Mouse (Mus musculus) heart, adult 11 months (tissue): ENCODE measurements around the gene Svip.

Experiments
- DNase-seq: peaks from one replicate; pipeline ENCODE4 v3.0.0; 2022

Svip gene

GRCm38 (mm10) chr7:51960698-51961374, 45.0 kb downstream of the Svip start:
- no peak for DNase-seq

DNA sequence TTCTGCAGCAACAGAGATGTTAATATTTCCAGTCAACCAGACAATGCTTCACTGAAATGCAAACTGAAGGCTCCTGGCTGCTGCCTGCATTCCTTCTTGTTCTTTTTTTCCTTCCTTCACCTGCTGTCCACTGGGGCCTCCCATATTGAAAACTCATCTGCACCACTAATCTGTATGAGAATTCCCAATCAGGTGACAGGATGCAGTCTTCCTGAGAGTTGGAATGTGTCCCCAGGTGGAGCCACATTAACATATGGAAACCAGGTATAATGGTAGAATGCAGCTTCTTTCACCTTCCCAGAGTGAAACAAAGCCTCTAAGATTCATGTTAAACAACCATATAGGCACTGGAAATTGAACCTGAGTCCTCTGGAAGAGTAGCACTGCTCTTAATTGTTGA, 48.1 kb downstream of the Svip start:
- no peak for DNase-seq

- no peak for DNase-seq
These were observed 50.3 kb downstream of the Svip start for GRCm38 (mm10) chr7:51955424-51956041.
